Mouse (Mus musculus): Measurements from ENCODE around the gene Mob3b.

DNA sequence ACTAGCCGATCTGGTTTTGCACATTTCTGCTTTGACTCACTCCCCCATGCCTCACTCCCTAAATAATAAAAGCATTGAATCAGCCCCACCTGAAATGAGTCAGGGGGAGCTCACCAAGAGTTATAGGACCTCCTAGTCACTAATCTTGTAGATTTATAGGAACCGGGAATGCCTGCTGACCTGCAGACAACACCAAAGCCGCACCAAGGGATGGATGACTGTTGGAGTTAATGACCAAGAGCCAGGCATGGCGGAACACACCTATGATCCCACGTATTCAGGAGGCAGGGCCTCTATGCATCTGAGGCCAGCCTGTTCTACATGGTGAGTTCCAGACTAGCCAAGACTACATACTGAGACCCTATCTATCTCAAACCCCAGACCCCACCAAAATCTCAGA lies 34.2 kb downstream of the Mob3b start:
- TF ChIP-seq CTCF (IDR thresholded peaks at IDR 0.05; ENCODE audit: low read depth, low read length): no peak
- TF ChIP-seq POLR2A (IDR thresholded peaks at IDR 0.05; ENCODE audit: extremely low read depth, insufficient read depth, low read length): no peak

Measured in liver, adult 2 months (tissue).